Mouse (Mus musculus) MEL (cell line): Measurements from ENCODE around the gene Srpk3.

Source experiments
- CTCF ChIP-seq, 3 experiments: IDR thresholded peaks in 2 of 3; conservative IDR thresholded peaks in 1 of 3; 2 replicates each; pipeline ENCODE4 v1.5.1; 2011 to 2012; ENCODE audit warnings: low read length in 3 of 3, low read depth in 2 of 3, mild to moderate bottlenecking in 2 of 3, improper control_type of control experiment in 1 of 3, inconsistent platforms in 1 of 3, mixed read lengths in 1 of 3, moderate library complexity in 1 of 3; ENCODE audit not compliant: control insufficient read depth in 1 of 3, insufficient read depth in 1 of 3, poor library complexity in 1 of 3, severe bottlenecking in 1 of 3
- EP300 ChIP-seq, 2 experiments: IDR thresholded peaks; 2 replicates each; pipeline ENCODE4 v1.6.1; 2011; ENCODE audit warnings: improper control_type of control experiment in 2 of 2, low read length in 2 of 2, low read depth in 1 of 2, mild to moderate bottlenecking in 1 of 2
- GATA1 ChIP-seq: IDR thresholded peaks from 2 replicates; pipeline ENCODE4 v1.6.1; 2011; ENCODE audit warnings: low read depth, low read length, improper control_type of control experiment
- NELFE ChIP-seq: IDR thresholded peaks from 2 replicates; pipeline ENCODE4 v1.6.1; 2011; ENCODE audit warnings: low read depth, low read length, improper control_type of control experiment
- POLR2A ChIP-seq, 2 experiments: IDR thresholded peaks; 2 replicates each; pipeline ENCODE4 v1.6.1; 2011 to 2012; ENCODE audit warnings: low read length in 2 of 2, mild to moderate bottlenecking in 2 of 2, control low read depth in 1 of 2, improper control_type of control experiment in 1 of 2, low read depth in 1 of 2, moderate library complexity in 1 of 2; ENCODE audit not compliant: control insufficient read depth in 1 of 2, insufficient read depth in 1 of 2, poor library complexity in 1 of 2
- SIN3A ChIP-seq: IDR thresholded peaks from 2 replicates; pipeline ENCODE4 v1.6.1; 2012; ENCODE audit warnings: low read length, improper control_type of control experiment, inconsistent platforms
- SMC3 ChIP-seq: IDR thresholded peaks from 2 replicates; pipeline ENCODE4 v1.6.1; 2011; ENCODE audit warnings: low read depth, low read length, improper control_type of control experiment
- TAL1 ChIP-seq: IDR thresholded peaks from 2 replicates; pipeline ENCODE4 v1.6.1; 2012; ENCODE audit warnings: mild to moderate bottlenecking, inconsistent platforms, low read length, moderate library complexity, mixed read lengths
- USF1 ChIP-seq: IDR thresholded peaks from 2 replicates; pipeline ENCODE4 v1.6.1; 2014; ENCODE audit warnings: low read depth, mild to moderate bottlenecking, inconsistent platforms, low read length, improper control_type of control experiment, moderate library complexity

DNA sequence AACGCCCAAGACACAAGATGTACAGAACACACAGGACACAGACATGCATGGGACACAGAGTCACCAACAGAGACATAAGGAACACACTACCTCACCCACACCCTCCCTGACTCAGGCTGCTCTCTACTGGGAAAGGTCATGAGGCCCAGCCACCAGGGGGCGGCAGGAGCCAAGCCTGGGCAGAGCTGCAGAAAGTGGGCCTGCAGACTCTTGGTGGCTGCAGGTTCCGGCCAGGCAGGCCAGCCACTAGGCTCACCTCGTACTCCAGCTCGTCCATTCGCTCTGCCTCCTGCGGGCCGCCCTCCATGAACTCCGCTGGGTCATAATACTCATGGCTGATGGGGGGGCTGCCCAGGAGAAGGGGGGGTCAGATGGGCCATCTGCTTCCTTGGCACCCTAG lies 24.3 kb downstream of the Srpk3 start:
- TF ChIP-seq GATA1 (no peak), POLR2A (IDR thresholded peaks at IDR 0.05; ENCODE audit: control insufficient read depth in 1 of 2, insufficient read depth in 1 of 2, low read depth in 1 of 2, low read length in 2 of 2, poor library complexity in 1 of 2) (no peak), CTCF (IDR thresholded peaks at IDR 0.05 in 2 of 3, conservative IDR thresholded peaks at IDR 0.05 in 1 of 3; ENCODE audit: control insufficient read depth in 1 of 3, insufficient read depth in 1 of 3, low read depth in 2 of 3, low read length in 3 of 3, poor library complexity in 1 of 3, severe bottlenecking in 1 of 3) (peak; percentile 50 to 81 (median 71)), USF1 (no peak), TAL1 (no peak), NELFE (no peak), SIN3A (no peak), SMC3 (peak; percentile 77), EP300 (IDR thresholded peaks at IDR 0.05; ENCODE audit: low read depth in 1 of 2, low read length in 2 of 2) (no peak)
